Mouse (Mus musculus): ENCODE data around the gene Zfp513.

- no peak for TF ChIP-seq CTCF (conservative IDR thresholded peaks at IDR 0.05 in 1 of 2, IDR thresholded peaks at IDR 0.05 in 1 of 2; ENCODE audit: low read depth in 2 of 2, low read length in 2 of 2)
- no peak for TF ChIP-seq RAD21 (IDR thresholded peaks at IDR 0.05; ENCODE audit: low read depth, low read length)
- TF ChIP-seq EP300 (IDR thresholded peaks at IDR 0.05; ENCODE audit: low read length), result no peak
- TF ChIP-seq MAX (IDR thresholded peaks at IDR 0.05; ENCODE audit: low read length), result no peak
- TF ChIP-seq NRF1 (IDR thresholded peaks at IDR 0.05; ENCODE audit: low read depth, low read length), result no peak
- TF ChIP-seq POLR2A (IDR thresholded peaks at IDR 0.05; ENCODE audit: low read depth, low read length), result no peak
- no peak for TF ChIP-seq USF2 (conservative IDR thresholded peaks at IDR 0.05; ENCODE audit: low read depth, low read length)
- TF ChIP-seq GABPA (IDR thresholded peaks at IDR 0.05; ENCODE audit: insufficient replicate concordance, low read depth, low read length), result no peak
These were observed 3.9 kb downstream of the Zfp513 start for GRCm38 (mm10) chr5:31198170-31198569.

Data from CH12.LX (cell line).